Mouse (Mus musculus) CH12.LX (cell line): ENCODE measurements around the gene Usp47. TPM values are rescaled to one million over a fixed set of nuclear protein-coding genes. Genes with fewer than 3 reads are reported as not detected.

ENCODE experiments used
- DNase-seq: peaks from one replicate; pipeline ENCODE4 v3.0.0-alpha.2; 2013; ENCODE audit errors: extremely low read depth
- H3K27ac ChIP-seq: 2 replicates; pipeline ENCODE4 v1.5.1; 2012; ENCODE audit warnings: low read depth, mild to moderate bottlenecking, control low read depth, moderate library complexity; ENCODE audit not compliant: insufficient read depth
- H3K27me3 ChIP-seq: replicated peaks from 2 replicates; pipeline ENCODE3; 2012; ENCODE audit warnings: inconsistent platforms
- H3K36me3 ChIP-seq, 2 experiments: replicated peaks in 1 of 2; 2 replicates each; pipeline versions ENCODE3 to v1.6.1; 2012; ENCODE audit warnings: inconsistent platforms in 1 of 2, low read length in 1 of 2, mild to moderate bottlenecking in 1 of 2, mixed read lengths in 1 of 2, moderate library complexity in 1 of 2; ENCODE audit not compliant: control insufficient read depth in 1 of 2, insufficient read depth in 1 of 2
- H3K4me1 ChIP-seq, 2 experiments: 2 replicates each; pipeline ENCODE4 v1.6.1; 2012; ENCODE audit warnings: inconsistent platforms in 1 of 2, moderate library complexity in 1 of 2; ENCODE audit not compliant: insufficient read depth in 2 of 2, control insufficient read depth in 1 of 2
- H3K4me2 ChIP-seq: 2 replicates; pipeline ENCODE4 v1.6.1; 2012; ENCODE audit warnings: low read depth, mild to moderate bottlenecking, control low read depth; ENCODE audit not compliant: poor library complexity, insufficient read depth, severe bottlenecking
- H3K4me3 ChIP-seq, 3 experiments: fragments of 150-350 bp in 1 of 3; sonication (generic) in 1 of 3; replicated peaks in 1 of 3; 2 replicates each; pipeline versions ENCODE3 to v1.5.1; 2011 to 2012; ENCODE audit warnings: low read depth in 2 of 3, low read length in 2 of 3, mild to moderate bottlenecking in 2 of 3, moderate library complexity in 2 of 3, control low read depth in 1 of 3, improper control_type of control experiment in 1 of 3, inconsistent platforms in 1 of 3, mixed read lengths in 1 of 3; ENCODE audit not compliant: poor library complexity in 1 of 3
- H3K79me2 ChIP-seq: replicated peaks from 2 replicates; pipeline ENCODE4 v1.6.1; 2012; ENCODE audit warnings: mild to moderate bottlenecking, moderate library complexity; ENCODE audit not compliant: control insufficient read depth, poor library complexity, insufficient read depth, severe bottlenecking; ENCODE audit errors: extremely low read depth
- H3K9ac ChIP-seq: 2 replicates; pipeline ENCODE4 v1.6.1; 2012; ENCODE audit warnings: low read depth, mild to moderate bottlenecking, control low read depth, moderate library complexity; ENCODE audit not compliant: insufficient read depth
- H3K9me3 ChIP-seq: replicated peaks from 2 replicates; pipeline ENCODE3; 2012; ENCODE audit warnings: low read length, inconsistent platforms, mixed read lengths
- BHLHE40 ChIP-seq: IDR thresholded peaks from 2 replicates; pipeline ENCODE4 v1.6.1; 2011; ENCODE audit warnings: mild to moderate bottlenecking, low read depth, low read length, improper control_type of control experiment
- CHD2 ChIP-seq: IDR thresholded peaks from 2 replicates; pipeline ENCODE4 v1.6.1; 2011; ENCODE audit warnings: low read length, improper control_type of control experiment
- CTCF ChIP-seq, 2 experiments: IDR thresholded peaks in 1 of 2; conservative IDR thresholded peaks in 1 of 2; 2 replicates each; pipeline ENCODE4 v1.5.1; 2011 to 2012; ENCODE audit warnings: low read depth in 2 of 2, low read length in 2 of 2, improper control_type of control experiment in 1 of 2, inconsistent platforms in 1 of 2, mild to moderate bottlenecking in 1 of 2, moderate library complexity in 1 of 2
- ELF1 ChIP-seq: IDR thresholded peaks from 2 replicates; pipeline ENCODE4 v1.6.1; 2014; ENCODE audit warnings: low read depth, mild to moderate bottlenecking, inconsistent platforms, low read length, improper control_type of control experiment
- EP300 ChIP-seq: IDR thresholded peaks from 2 replicates; pipeline ENCODE4 v1.6.1; 2011; ENCODE audit warnings: low read length, improper control_type of control experiment
- GABPA ChIP-seq: IDR thresholded peaks from 2 replicates; pipeline ENCODE4 v1.6.1; 2012; ENCODE audit warnings: low read depth, low read length, improper control_type of control experiment, inconsistent platforms; ENCODE audit not compliant: insufficient replicate concordance
- IRF4 ChIP-seq: IDR thresholded peaks from 2 replicates; pipeline ENCODE4 v1.6.1; 2014; ENCODE audit warnings: low read depth, mild to moderate bottlenecking, inconsistent platforms, low read length, improper control_type of control experiment
- JUND ChIP-seq: conservative IDR thresholded peaks from 2 replicates; pipeline ENCODE4 v1.6.1; 2011; ENCODE audit warnings: low read depth, low read length, improper control_type of control experiment
- MAZ ChIP-seq: IDR thresholded peaks from 2 replicates; pipeline ENCODE4 v1.6.1; 2012; ENCODE audit warnings: low read depth, mild to moderate bottlenecking, inconsistent platforms, low read length, improper control_type of control experiment, moderate library complexity
- MXI1 ChIP-seq: IDR thresholded peaks from 2 replicates; pipeline ENCODE4 v1.6.1; 2011; ENCODE audit warnings: mild to moderate bottlenecking, low read depth, low read length, improper control_type of control experiment
- POLR2A ChIP-seq: IDR thresholded peaks from 2 replicates; pipeline ENCODE4 v1.6.1; 2011; ENCODE audit warnings: low read depth, mild to moderate bottlenecking, improper control_type of control experiment, low read length
- POLR2AphosphoS2 ChIP-seq: IDR thresholded peaks from 2 replicates; pipeline ENCODE4 v1.6.1; 2011; ENCODE audit warnings: low read depth, low read length, improper control_type of control experiment
- RAD21 ChIP-seq: IDR thresholded peaks from 2 replicates; pipeline ENCODE4 v1.6.1; 2011; ENCODE audit warnings: low read depth, mild to moderate bottlenecking, low read length, improper control_type of control experiment, moderate library complexity
- RCOR1 ChIP-seq: conservative IDR thresholded peaks from 2 replicates; pipeline ENCODE4 v1.6.1; 2012; ENCODE audit warnings: low read depth, mild to moderate bottlenecking, inconsistent platforms, low read length, improper control_type of control experiment
- SIN3A ChIP-seq: IDR thresholded peaks from 2 replicates; pipeline ENCODE4 v1.6.1; 2012; ENCODE audit warnings: low read length, improper control_type of control experiment, inconsistent platforms
- SMC3 ChIP-seq: IDR thresholded peaks from 2 replicates; pipeline ENCODE4 v1.6.1; 2011; ENCODE audit warnings: low read depth, low read length, improper control_type of control experiment
- TCF12 ChIP-seq: IDR thresholded peaks from 2 replicates; pipeline ENCODE4 v1.6.1; 2014; ENCODE audit warnings: low read depth, mild to moderate bottlenecking, inconsistent platforms, low read length, improper control_type of control experiment
- UBTF ChIP-seq: IDR thresholded peaks from 2 replicates; pipeline ENCODE4 v1.6.1; 2012; ENCODE audit warnings: low read depth, mild to moderate bottlenecking, inconsistent platforms, low read length, improper control_type of control experiment, moderate library complexity
- ZMIZ1 ChIP-seq: IDR thresholded peaks from 2 replicates; pipeline ENCODE4 v1.6.1; 2012; ENCODE audit warnings: low read depth, mild to moderate bottlenecking, inconsistent platforms, low read length, improper control_type of control experiment
- ZNF384 ChIP-seq: IDR thresholded peaks from 2 replicates; pipeline ENCODE4 v1.6.1; 2012; ENCODE audit warnings: low read depth, low read length, improper control_type of control experiment, inconsistent platforms
- dilution Hi-C: fragments of 300-500 bp; cut with MboI; formaldehyde crosslinking; loops from 2 replicates; pipeline ENCODE4 v1.14.3; 2020; ENCODE audit warnings: low sequenced_read_pairs; ENCODE audit not compliant: extremely low pct_unique_long_range_greater_than_20kb, extremely low pct_ligation_motif_present
- in situ Hi-C: fragments of 300-500 bp; cut with MboI; formaldehyde crosslinking; loops from 3 replicates; pipeline ENCODE4 v1.14.3; 2019; ENCODE audit warnings: low sequenced_read_pairs, low pct_ligation_motif_present, low pct_unique_long_range_greater_than_20kb, mixed read lengths
- polyA plus RNA-seq: library from polyadenylated mRNA; unstranded; fragments of >175 nt; gene quantifications from 2 replicates; pipeline ENCODE4 v1.2.1, GENCODE M21; 2012; ENCODE audit warnings: low read depth; ENCODE audit not compliant: insufficient read length
- total RNA-seq, 2 experiments: library from RNA; depleted of rRNA; stranded (reverse); fragments of 300-350 nt in 1 of 2; fragments of >200 nt in 1 of 2; gene quantifications; 2 replicates each; pipeline ENCODE4 v1.2.3; 2012 to 2014

The Usp47 gene
- total and polyA plus RNA-seq, 3 experiments: 35.0 to 36.8 (median 35.8) TPM

GRCm38 (mm10) chr7:112055901-112056625 is 32.8 kb downstream of the Usp47 start:
- dilution Hi-C loops (no loop called here), in situ Hi-C loops (no loop called here)
- H3K4me1 ChIP-seq: peaks cover 10 to 26% of the 10 kb centered on the region in 2 experiments
- TF ChIP-seq ELF1 (no peak), MAZ (no peak), POLR2A (no peak), POLR2AphosphoS2 (no peak), BHLHE40 (no peak), EP300 (no peak), UBTF (no peak), SMC3 (no peak), IRF4 (no peak), RAD21 (no peak), ZMIZ1 (no peak), MXI1 (no peak), RCOR1 (no peak), GABPA (no peak), TCF12 (no peak), ZNF384 (no peak), SIN3A (no peak), CHD2 (no peak)
- TF ChIP-seq, all 38 proteins: peak for 0
- H3K27ac ChIP-seq: no peak overlapping the region
- no peak overlapping the region for H3K4me2 ChIP-seq
- H3K9me3 ChIP-seq: no peaks in the 10 kb centered on the region
- no peaks in the 10 kb centered on the region for H3K79me2 ChIP-seq
- H3K36me3 ChIP-seq: peaks cover 10 to 33% of the 10 kb centered on the region in 2 experiments
- DNase-seq: no peak
- no peaks in the 10 kb centered on the region for H3K27me3 ChIP-seq
- no peak overlapping the region for H3K9ac ChIP-seq
- no peak overlapping the region for H3K4me3 ChIP-seq

- H3K4me3 ChIP-seq: no peak overlapping the region
- no peaks in the 10 kb centered on the region for H3K4me1 ChIP-seq
- H3K27me3 ChIP-seq: no peaks in the 10 kb centered on the region
- no peak overlapping the region for H3K4me2 ChIP-seq
- dilution Hi-C loops (no loop called here), in situ Hi-C loops (no loop called here)
- no peaks in the 10 kb centered on the region for H3K9me3 ChIP-seq
- no peak overlapping the region for H3K27ac ChIP-seq
- no peaks in the 10 kb centered on the region for H3K79me2 ChIP-seq
- TF ChIP-seq JUND: no peak
- 0 out of 4 replicates have a peak, but pooled peaks of 1 of the 2 experiments have one; percentile 1 for TF ChIP-seq CTCF (conservative IDR thresholded peaks at IDR 0.05 in 1 of 2, IDR thresholded peaks at IDR 0.05 in 1 of 2; ENCODE audit: low read depth in 2 of 2, low read length in 2 of 2)
- no peak overlapping the region for H3K9ac ChIP-seq
- DNase-seq: no peak
- peaks cover 14 to 44% of the 10 kb centered on the region in 2 experiments for H3K36me3 ChIP-seq
Measured at GRCm38 (mm10) chr7:112074868-112075267, 51.6 kb downstream of the Usp47 start.
